Mouse (Mus musculus) CD4-positive helper T cell, adult 2 months (primary cell): ENCODE measurements around the gene Nomo1.
A peak's percentile ranks its signal among the peaks of the same experiment; 100 is the strongest.

Experiments
- DNase-seq: peaks from one replicate; pipeline ENCODE4 v3.0.0-alpha.2; 2012; ENCODE audit warnings: low read depth, missing footprints, low spot score

Nomo1 gene

GRCm38 (mm10) chr7:46045882-46046281, 12.4 kb downstream of the Nomo1 start:
- DNase-seq, result no peak

DNA sequence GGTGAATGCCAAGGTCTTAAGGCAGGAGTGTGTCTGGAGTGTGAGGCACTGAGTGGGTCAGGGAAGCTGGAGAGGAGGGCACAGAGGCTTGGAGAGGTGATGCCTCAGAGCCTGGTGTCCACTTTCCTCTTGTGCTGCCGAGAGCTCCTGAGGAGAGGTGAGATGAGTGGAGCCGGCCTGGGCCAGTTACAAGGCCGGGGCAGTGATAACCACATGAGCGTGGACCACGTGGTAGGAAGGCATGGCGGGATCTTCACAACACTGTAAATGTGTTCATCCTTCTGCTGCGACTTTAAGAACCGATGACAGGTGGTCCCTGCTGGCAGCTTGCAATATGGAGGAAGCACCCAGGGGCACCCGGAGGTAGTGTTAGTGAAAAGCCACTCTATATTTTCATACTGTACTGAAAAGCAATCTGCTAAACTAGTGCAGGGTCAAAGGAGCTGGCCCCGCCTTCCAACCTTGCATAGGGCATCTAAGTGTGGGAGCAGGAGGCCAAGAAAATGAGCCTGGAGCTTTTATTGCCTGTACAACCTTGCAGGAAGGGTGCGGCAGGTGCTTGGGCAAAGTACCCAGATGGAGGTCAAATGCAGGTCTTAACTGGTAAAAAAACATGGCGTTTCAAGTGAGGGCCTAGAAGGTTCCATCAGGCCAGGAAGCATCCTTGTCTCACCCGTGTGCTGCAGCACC, 14.5 kb downstream of the Nomo1 start:
- DNase-seq, result no peak

DNA sequence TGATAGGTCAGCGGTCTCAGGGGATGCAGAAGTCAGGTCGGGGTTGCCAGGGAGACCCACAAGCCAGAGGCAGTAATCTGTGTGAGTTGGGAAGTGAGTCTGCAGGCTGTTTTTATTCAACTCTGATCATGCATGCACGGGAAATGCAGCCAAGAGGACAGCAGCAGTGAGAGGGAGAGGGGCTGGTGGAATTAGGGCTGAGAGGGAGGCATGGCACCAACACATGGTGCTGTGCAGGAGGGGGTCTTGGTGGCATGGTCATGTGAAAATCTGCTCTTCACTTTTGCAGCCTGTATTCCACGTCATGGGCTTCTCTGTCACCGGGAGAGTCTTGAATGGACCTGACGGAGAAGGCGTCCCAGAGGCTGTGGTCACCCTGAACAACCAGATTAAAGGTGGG, 16.5 kb downstream of the Nomo1 start:
- DNase-seq, result no peak

DNA sequence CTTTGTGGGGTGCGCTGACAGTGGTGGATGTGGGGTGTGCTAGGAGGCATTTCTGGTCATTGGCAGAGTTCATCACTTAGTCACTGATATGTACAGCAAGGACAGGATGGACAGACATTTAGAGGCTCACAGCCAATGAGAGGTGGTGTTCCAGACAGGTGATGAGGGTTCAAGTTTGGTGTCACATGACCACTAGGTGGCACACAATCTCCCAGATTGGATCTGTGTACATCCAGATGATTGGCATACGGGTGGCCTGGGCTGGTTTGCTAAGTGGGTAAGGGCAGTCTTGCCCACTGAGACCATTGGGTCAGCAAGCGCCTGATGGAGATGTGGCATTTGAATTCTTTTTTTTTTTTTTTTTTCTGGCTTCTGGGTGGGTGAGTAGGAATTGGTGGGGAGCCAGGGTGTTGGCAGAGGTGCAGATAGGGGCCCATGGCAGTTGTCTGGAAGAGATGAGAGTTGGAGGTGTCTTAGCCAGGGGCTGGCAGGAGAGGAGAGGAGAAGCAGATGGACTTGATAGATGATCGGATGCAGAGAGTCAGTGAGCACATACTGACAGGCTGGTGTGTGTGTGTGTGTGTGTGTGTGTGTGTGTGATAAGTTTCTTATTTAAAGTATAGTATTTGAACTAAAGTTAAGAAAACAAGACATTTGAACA, 18.8 kb downstream of the Nomo1 start:
- DNase-seq, result peak; percentile 28

- no peak for DNase-seq
Observed at GRCm38 (mm10) chr7:46053566-46053965, 20.1 kb downstream of the Nomo1 start.

DNA sequence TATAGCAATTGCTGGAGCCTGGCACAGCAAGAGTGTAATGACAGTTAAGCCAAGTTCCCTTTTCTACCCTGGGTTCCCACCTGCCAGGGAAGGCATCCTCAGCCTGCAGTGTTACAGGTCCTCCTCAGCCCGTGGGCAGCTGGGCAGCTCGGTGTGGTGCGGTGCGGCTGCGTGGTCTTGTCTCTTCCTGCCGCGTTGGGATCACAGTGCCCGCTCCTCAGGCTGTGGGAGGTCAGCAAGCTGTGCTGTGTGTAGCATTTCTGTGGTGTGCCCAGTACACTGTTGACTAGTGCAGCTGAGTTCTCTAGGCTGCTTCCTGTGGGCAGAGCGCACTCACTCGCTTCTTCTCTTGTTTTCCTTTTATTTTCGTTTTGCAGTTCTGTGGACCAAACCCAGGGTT, 25.4 kb downstream of the Nomo1 start:
- peak; percentile 66 for DNase-seq

GRCm38 (mm10) chr7:46060688-46061087, 27.2 kb downstream of the Nomo1 start:
- no peak for DNase-seq

DNA sequence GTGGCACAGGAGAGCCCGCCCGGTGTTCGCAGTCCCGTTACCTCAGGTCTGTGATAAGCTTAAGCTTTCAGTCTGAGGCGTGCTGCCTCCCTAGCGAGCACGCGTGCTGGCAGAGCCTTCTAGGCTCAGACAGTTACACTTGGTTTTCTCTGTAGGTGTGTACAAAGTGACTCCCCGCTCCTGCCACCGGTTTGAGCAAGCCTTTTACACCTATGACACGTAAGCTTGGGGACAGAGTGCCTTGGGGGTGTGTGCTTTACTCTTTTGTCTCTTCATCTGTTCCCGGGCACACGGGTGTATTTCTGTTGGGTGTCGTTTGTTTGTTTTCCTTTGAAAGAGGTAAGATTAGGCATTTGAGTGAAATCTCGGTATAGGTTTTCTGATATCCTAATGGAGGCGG, 28.1 kb downstream of the Nomo1 start:
- no peak for DNase-seq

GRCm38 (mm10) chr7:46063296-46063695, 29.8 kb downstream of the Nomo1 start:
- no peak for DNase-seq

GRCm38 (mm10) chr7:46068831-46069230, 35.3 kb downstream of the Nomo1 start:
- no peak for DNase-seq

DNA sequence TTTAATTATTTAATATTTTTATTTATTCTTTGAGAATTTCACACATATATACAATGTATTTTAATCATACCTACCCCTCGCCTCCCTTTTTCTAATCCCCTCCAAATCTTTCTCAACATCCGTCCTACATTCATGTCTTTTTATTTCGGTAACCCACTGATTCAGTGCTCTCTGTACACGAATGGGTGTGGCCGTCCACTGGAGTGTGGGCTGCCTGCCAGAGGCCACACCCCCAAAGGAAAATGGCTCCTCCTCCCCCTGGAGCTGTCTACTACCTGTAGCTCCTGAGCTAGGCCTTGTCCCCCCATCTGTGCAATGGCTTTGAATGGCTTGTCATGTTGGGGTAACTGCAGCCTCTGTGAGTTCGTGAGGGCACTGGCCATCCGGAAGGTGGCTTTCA, 43.3 kb downstream of the Nomo1 start:
- DNase-seq, result no peak

GRCm38 (mm10) chr7:46077675-46078074, 44.2 kb downstream of the Nomo1 start:
- DNase-seq, result no peak

DNA sequence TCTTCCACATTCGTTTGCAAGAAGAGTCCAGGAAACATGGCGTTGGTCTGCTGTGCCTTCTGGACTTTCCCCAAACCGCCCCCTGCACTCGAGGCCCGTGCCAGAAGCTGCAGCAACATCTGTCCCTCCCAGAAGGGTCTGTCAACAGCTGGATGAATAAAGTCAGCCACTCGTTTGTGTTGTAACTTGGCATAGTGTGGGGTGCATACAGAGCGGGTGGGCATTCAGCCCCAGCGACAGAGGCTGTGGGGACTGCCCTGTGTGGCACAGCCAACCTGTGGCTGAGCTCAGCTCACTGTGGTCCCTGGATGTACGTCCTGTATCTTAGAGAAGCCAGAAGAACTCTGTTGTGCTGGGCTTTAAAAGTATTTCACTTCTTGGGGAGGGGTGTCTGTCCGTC, 50.5 kb downstream of the Nomo1 start:
- DNase-seq, result no peak

- no peak for DNase-seq
Observed at GRCm38 (mm10) chr7:46084839-46085513, 51.5 kb downstream of the Nomo1 start.

DNA sequence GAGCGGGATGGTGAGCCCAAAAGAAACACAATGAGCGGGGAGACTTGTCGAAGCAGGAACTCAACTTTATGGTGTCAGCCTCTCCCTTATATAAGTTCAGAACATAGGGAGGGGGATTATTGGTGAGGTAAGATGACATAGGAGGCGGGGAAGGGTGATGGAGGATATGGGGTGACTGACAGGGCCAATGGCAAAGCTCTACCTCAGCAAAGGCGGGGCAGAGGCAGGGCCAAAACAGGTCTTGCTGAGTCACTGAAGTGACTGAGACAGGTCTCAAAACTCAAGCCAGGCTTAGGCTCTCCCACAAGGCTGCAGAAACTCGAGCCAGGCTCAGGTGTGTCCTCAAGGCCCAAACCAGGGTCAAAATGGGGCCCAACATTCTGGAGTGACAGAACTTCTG, 52.9 kb downstream of the Nomo1 start:
- DNase-seq, result no peak

DNA sequence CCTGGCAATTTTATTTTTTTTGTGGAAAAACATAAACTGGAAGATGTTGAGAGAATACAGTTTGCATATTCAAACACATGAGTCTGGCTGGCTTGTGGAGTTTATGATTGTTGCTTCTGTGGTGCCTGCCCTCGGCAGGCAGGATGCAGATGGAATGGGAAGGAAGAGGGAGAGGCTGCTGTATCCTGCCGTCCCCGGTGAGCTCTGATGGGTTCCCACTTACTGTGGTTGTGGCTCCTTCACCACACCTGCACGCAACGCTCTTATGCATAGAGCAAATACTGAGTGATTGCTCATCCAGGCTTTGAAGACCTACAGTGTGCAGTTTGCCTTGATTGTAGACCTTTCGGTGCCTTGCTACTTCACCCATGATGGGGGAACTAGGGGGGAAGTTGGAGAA, 54.7 kb downstream of the Nomo1 start:
- no peak for DNase-seq

DNA sequence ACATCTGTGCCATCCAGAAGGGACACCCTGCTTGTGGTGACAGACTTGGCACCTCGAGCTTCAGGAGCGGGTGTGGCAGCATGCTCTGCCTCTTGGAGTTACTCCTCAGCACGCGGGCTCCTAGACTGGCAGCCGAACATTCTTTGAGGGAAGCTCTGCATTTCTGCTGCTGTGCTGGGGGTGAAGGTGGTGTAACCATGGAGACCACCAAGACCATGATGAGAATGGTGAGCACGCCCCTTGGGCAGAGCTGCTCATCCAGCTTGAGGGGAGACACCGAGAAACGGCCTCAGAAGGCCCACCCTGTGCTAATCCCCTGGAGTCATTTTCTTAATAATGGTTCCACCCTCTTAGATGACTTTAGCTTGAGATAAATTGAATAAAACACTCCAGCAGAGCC, 59.3 kb downstream of the Nomo1 start:
- DNase-seq, result no peak

GRCm38 (mm10) chr7:46096136-46096535, 62.6 kb downstream of the Nomo1 start:
- peak; percentile 52 for DNase-seq

GRCm38 (mm10) chr7:46097319-46097783, 63.9 kb downstream of the Nomo1 start:
- no peak for DNase-seq

- no peak for DNase-seq
Observed at GRCm38 (mm10) chr7:46098221-46098918, 64.9 kb downstream of the Nomo1 start.

DNA sequence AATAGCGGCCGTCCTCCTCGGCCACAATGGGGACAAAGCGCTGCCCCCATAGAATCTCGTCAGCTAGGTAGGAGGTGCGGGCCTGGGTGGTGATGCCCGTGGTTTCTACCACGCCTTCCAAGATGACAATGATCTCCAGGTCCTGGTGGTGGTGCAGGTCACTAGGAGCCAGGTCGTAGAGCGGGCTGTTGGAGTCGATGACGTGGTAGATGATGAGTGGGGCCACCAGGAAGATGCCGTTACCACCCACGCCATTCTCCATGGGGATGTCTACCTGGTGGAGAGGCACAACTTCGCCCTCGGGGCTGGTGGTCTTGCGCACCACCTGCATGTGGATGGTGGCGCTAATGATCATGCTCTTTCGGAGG, 65.4 kb downstream of the Nomo1 start:
- DNase-seq, result no peak

- DNase-seq, result no peak
Observed at GRCm38 (mm10) chr7:46099682-46100081, 66.2 kb downstream of the Nomo1 start.
